ENCODE assay signal across 18 mouse cellular contexts in the genomic region with DNA sequence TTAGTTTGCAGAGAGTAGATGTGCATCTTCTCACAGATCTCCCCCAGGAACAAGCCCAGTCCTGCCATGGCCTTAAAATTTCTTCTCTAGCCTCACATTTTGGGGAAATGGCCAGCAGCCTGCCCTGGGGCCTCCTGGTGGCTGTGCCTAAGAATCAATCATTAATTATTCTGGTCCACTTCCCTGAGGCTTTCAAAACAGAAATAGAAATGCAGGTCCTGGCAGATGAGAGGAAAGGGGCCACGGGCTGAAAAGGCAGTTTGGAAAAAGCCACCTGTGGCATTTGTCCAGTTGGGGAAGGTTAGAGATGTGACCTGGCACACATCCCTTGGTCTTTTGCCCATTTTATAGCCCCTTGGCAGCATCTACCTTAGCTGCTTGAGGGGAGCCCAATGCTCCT. TPM values are rescaled to one million over a fixed set of nuclear protein-coding genes. Genes with fewer than 3 reads are reported as not detected.
A peak's percentile ranks its signal among the peaks of the same experiment; 100 is the strongest.
DNase-seq lines count a peak whose midpoint lies in the region; ATAC-seq lines count a peak whose summit lies in the region.
"Had no signal": no experiment of that assay in that cellular context is flagged by ENCODE, and none has a peak within 500 bp of the region (broad histone marks: within the 10 kb centered on the region; RNA-seq: fewer than 3 reads in every experiment).

No protein-coding gene starts in this region.

- no peak overlapping the region for H3K4me2 ChIP-seq in intestine, embryonic 16.5 days (ENCODE audit: low read depth, low read length)
- peak overlapping the region; percentile 27; the same call in 1 of the 2 replicates for H3K4me2 ChIP-seq in kidney, embryonic 16.5 days (replicated peaks; ENCODE audit: low read depth, low read length)
- H3K4me2 ChIP-seq in stomach, embryonic 15.5 days, result no peak overlapping the region
- H3K4me2 ChIP-seq: liver, embryonic 15.5 days; neural tube, embryonic 15.5 days had no signal

- no peak overlapping the region for H3K4me3 ChIP-seq in intestine, embryonic 16.5 days (ENCODE audit: low read length)
- no peak overlapping the region for H3K4me3 ChIP-seq in kidney, embryonic 16.5 days (ENCODE audit: low read length)
- H3K4me3 ChIP-seq in stomach, embryonic 15.5 days (replicated peaks), result no peak overlapping the region
- H3K4me3 ChIP-seq: liver, embryonic 15.5 days; neural tube, embryonic 15.5 days had no signal

- peak; percentile 4 to 9 for DNase-seq in layer of hippocampus, adult 8-10 months (ENCODE audit: low spot score in 2 of 2)
- no peak for DNase-seq in layer of hippocampus, adult 9-11 months
- no peak for DNase-seq in thymus, postnatal 4 days
- DNase-seq in heart, postnatal 4 days, result no peak
- DNase-seq: heart, adult 18-20 months; thymus, postnatal 36 days had no signal

- no peaks in the 10 kb centered on the region for H3K9me3 ChIP-seq in intestine, embryonic 16.5 days (ENCODE audit: control insufficient read depth, low read length)
- no peaks in the 10 kb centered on the region for H3K9me3 ChIP-seq in kidney, embryonic 16.5 days (ENCODE audit: low read length)
- H3K9me3 ChIP-seq in stomach, embryonic 15.5 days, result no peaks in the 10 kb centered on the region
- H3K9me3 ChIP-seq: liver, embryonic 15.5 days; neural tube, embryonic 15.5 days had no signal

- 11% methylated on average over 1 of the region's 1 CpGs for WGBS in intestine, embryonic 16.5 days
- WGBS in kidney, embryonic 16.5 days, result 4% methylated on average over 1 of the region's 1 CpGs
- WGBS in stomach, embryonic 15.5 days, result 6% methylated on average over 1 of the region's 1 CpGs

- no peaks in the 10 kb centered on the region for H3K36me3 ChIP-seq in intestine, embryonic 16.5 days (ENCODE audit: control insufficient read depth, insufficient read depth, low read length)
- no peaks in the 10 kb centered on the region for H3K36me3 ChIP-seq in kidney, embryonic 16.5 days (ENCODE audit: insufficient read depth, low read length)
- H3K36me3 ChIP-seq in stomach, embryonic 15.5 days, result no peaks in the 10 kb centered on the region
- H3K36me3 ChIP-seq: liver, embryonic 15.5 days; neural tube, embryonic 15.5 days had no signal

- peaks cover 16% of the 10 kb centered on the region; the same call in 1 of the 2 replicates for H3K4me1 ChIP-seq in intestine, embryonic 16.5 days (ENCODE audit: control insufficient read depth, insufficient read depth, low read length)
- peaks cover 24% of the 10 kb centered on the region for H3K4me1 ChIP-seq in kidney, embryonic 16.5 days (ENCODE audit: insufficient read depth, low read length)
- H3K4me1 ChIP-seq in stomach, embryonic 15.5 days, result peaks cover 4% of the 10 kb centered on the region
- H3K4me1 ChIP-seq: liver, embryonic 15.5 days had no signal

- ATAC-seq in intestine, embryonic 16.5 days, result peak; percentile 36; the same call in 1 of the 2 replicates
- no peak for ATAC-seq in kidney, embryonic 16.5 days (ENCODE audit: low FRiP score, low TSS enrichment)
- no peak for ATAC-seq in stomach, embryonic 15.5 days (ENCODE audit: insufficient read depth, low FRiP score, low read depth)
- ATAC-seq: CD4-positive, CD25-positive, alpha-beta regulatory T cell, adult 4 months had no signal

- H3K9ac ChIP-seq in intestine, embryonic 16.5 days (ENCODE audit: low read depth, low read length), result no peak overlapping the region; the same call in 1 of the 2 replicates
- 0 out of 2 replicates have a peak overlapping the region, but pooled peaks have one; percentile 1 for H3K9ac ChIP-seq in kidney, embryonic 16.5 days (replicated peaks; ENCODE audit: low read length)
- H3K9ac ChIP-seq in stomach, embryonic 15.5 days, result no peak overlapping the region
- H3K9ac ChIP-seq: liver, embryonic 15.5 days; neural tube, embryonic 15.5 days had no signal

- H3K27ac ChIP-seq in intestine, embryonic 16.5 days (ENCODE audit: low read length), result no peak overlapping the region
- peak overlapping the region; percentile 91 for H3K27ac ChIP-seq in kidney, embryonic 16.5 days (ENCODE audit: low read length)
- H3K27ac ChIP-seq in stomach, embryonic 15.5 days, result peak overlapping the region; percentile 4; the same call in 1 of the 2 replicates
- H3K27ac ChIP-seq: liver, embryonic 15.5 days; macrophage; neural tube, embryonic 15.5 days had no signal

- H3K27me3 ChIP-seq in intestine, embryonic 16.5 days (replicated peaks; ENCODE audit: control insufficient read depth, insufficient read depth, low read length), result peaks cover 21% of the 10 kb centered on the region
- H3K27me3 ChIP-seq in kidney, embryonic 16.5 days (ENCODE audit: insufficient read depth, low read length), result peaks cover 15% of the 10 kb centered on the region; the same call in 1 of the 2 replicates
- peaks cover 23% of the 10 kb centered on the region for H3K27me3 ChIP-seq in stomach, embryonic 15.5 days (replicated peaks)

RNA-seq across cellular contexts. Expression of gene Pax8, which starts 3.8 kb away (rescaled TPM):
- total RNA-seq in layer of hippocampus, adult 8-10 months (2022), result not detected
- 0.92 and 0.99 TPM in 2 replicates for polyA plus RNA-seq in intestine, embryonic 16.5 days (2015; fragmentation: Nextera tagmentation; extraction: Ambion mirVana)
- 134 and 160 TPM in 2 replicates for polyA plus RNA-seq in kidney, embryonic 16.5 days (2015; fragmentation: Nextera tagmentation; extraction: Ambion mirVana)
- 0.18 and 0.60 TPM in 2 replicates for polyA plus RNA-seq in stomach, embryonic 15.5 days (2015; fragmentation: Nextera tagmentation; extraction: Ambion mirVana)
- not detected for total RNA-seq in heart, postnatal 4 days (2021)
- total RNA-seq: adrenal gland, adult 18-20 months; gastrocnemius, adult 18-20 months; heart, adult 18-20 months; heart, postnatal 25 days; left cerebral cortex, postnatal 25 days; monocyte, adult 5-6 weeks had no signal
- polyA plus RNA-seq: CD4-positive, CD25-positive, alpha-beta regulatory T cell, adult 4 months; macrophage had no signal

Comparison
In these comparisons a context has a peak if more than half of its experiments do, and no peak if none do; other contexts are left out.
1. DNase-seq: peak in layer of hippocampus, adult 8-10 months (2 of 2); none in layer of hippocampus, adult 9-11 months (single experiment), thymus, postnatal 4 days (single experiment) and heart, postnatal 4 days (single experiment).
2. RNA of gene Pax8, which starts 3.8 kb away (polyA plus RNA-seq): 134 to 160 TPM in kidney, embryonic 16.5 days; 0.92 to 0.99 TPM in intestine, embryonic 16.5 days and 0.18 to 0.60 TPM in stomach, embryonic 15.5 days; every median in the first group is over 10 times any median in the second.